Mouse (Mus musculus) MEL (cell line): ENCODE data around the gene Myo1h. TPM values are rescaled to one million over a fixed set of nuclear protein-coding genes. Genes with fewer than 3 reads are reported as not detected.

ENCODE experiments used
- DNase-seq: peaks from one replicate; pipeline ENCODE4 v3.0.0; 2011; ENCODE audit warnings: low read depth, low spot score
- H3K27ac ChIP-seq: 2 replicates; pipeline ENCODE4 v1.5.1; 2012; ENCODE audit warnings: low read depth, mild to moderate bottlenecking, control low read depth, low read length, moderate library complexity; ENCODE audit not compliant: control insufficient read depth
- H3K27me3 ChIP-seq, 2 experiments: fragments of 150-350 bp in 1 of 2; sonication (generic) in 1 of 2; 2 replicates each; pipeline ENCODE4 v1.6.1; 2012; ENCODE audit warnings: low read length in 2 of 2, mild to moderate bottlenecking in 2 of 2, improper control_type of control experiment in 1 of 2, moderate library complexity in 1 of 2; ENCODE audit not compliant: insufficient read depth in 2 of 2, control insufficient read depth in 1 of 2
- H3K36me3 ChIP-seq, 2 experiments: 2 replicates each; pipeline ENCODE4 v1.6.1; 2012 to 2014; ENCODE audit warnings: low read length in 2 of 2, improper control_type of control experiment in 1 of 2, inconsistent platforms in 1 of 2, mild to moderate bottlenecking in 1 of 2; ENCODE audit not compliant: insufficient read depth in 2 of 2, control insufficient read depth in 1 of 2
- H3K4me1 ChIP-seq, 2 experiments: fragments of 150-350 bp in 1 of 2; sonication (generic) in 1 of 2; 2 replicates each; pipeline ENCODE4 v1.6.1; 2012; ENCODE audit warnings: low read length in 2 of 2, improper control_type of control experiment in 1 of 2, mild to moderate bottlenecking in 1 of 2; ENCODE audit not compliant: insufficient read depth in 2 of 2, control insufficient read depth in 1 of 2
- H3K4me3 ChIP-seq, 2 experiments: fragments of 150-350 bp in 1 of 2; sonication (generic) in 1 of 2; 2 replicates each; pipeline ENCODE4 v1.5.1; 2012; ENCODE audit warnings: low read depth in 2 of 2, low read length in 2 of 2, mild to moderate bottlenecking in 2 of 2, moderate library complexity in 2 of 2, control low read depth in 1 of 2, improper control_type of control experiment in 1 of 2; ENCODE audit not compliant: control insufficient read depth in 1 of 2, insufficient read depth in 1 of 2
- H3K79me2 ChIP-seq: 2 replicates; pipeline ENCODE4 v1.6.1; 2012; ENCODE audit warnings: mild to moderate bottlenecking, low read length, moderate library complexity; ENCODE audit not compliant: control insufficient read depth, poor library complexity, insufficient read depth
- H3K9ac ChIP-seq: 2 replicates; pipeline ENCODE4 v1.6.1; 2012; ENCODE audit warnings: low read depth, mild to moderate bottlenecking, control low read depth, low read length, moderate library complexity; ENCODE audit not compliant: control insufficient read depth, poor library complexity, severe bottlenecking
- H3K9me3 ChIP-seq: fragments of 150-350 bp; sonication (generic); replicated peaks from 2 replicates; pipeline ENCODE4 v1.6.1; 2012; ENCODE audit warnings: mild to moderate bottlenecking, low read length, improper control_type of control experiment, moderate library complexity; ENCODE audit not compliant: insufficient read depth
- CTCF ChIP-seq, 3 experiments: IDR thresholded peaks in 2 of 3; conservative IDR thresholded peaks in 1 of 3; 2 replicates each; pipeline ENCODE4 v1.5.1; 2011 to 2012; ENCODE audit warnings: low read length in 3 of 3, low read depth in 2 of 3, mild to moderate bottlenecking in 2 of 3, improper control_type of control experiment in 1 of 3, inconsistent platforms in 1 of 3, mixed read lengths in 1 of 3, moderate library complexity in 1 of 3; ENCODE audit not compliant: control insufficient read depth in 1 of 3, insufficient read depth in 1 of 3, poor library complexity in 1 of 3, severe bottlenecking in 1 of 3
- ETS1 ChIP-seq: IDR thresholded peaks from 2 replicates; pipeline ENCODE4 v1.6.1; 2012; ENCODE audit warnings: low read depth, mild to moderate bottlenecking, inconsistent platforms, low read length, improper control_type of control experiment, moderate library complexity
- GABPA ChIP-seq: IDR thresholded peaks from 2 replicates; pipeline ENCODE4 v1.6.1; 2012; ENCODE audit warnings: low read depth, mild to moderate bottlenecking, inconsistent platforms, low read length, improper control_type of control experiment, moderate library complexity
- KAT2A ChIP-seq: conservative IDR thresholded peaks from 2 replicates; pipeline ENCODE4 v1.6.1; 2012; ENCODE audit warnings: low read depth, low read length, improper control_type of control experiment, inconsistent platforms
- MEF2A ChIP-seq: IDR thresholded peaks from 2 replicates; pipeline ENCODE4 v1.6.1; 2014; ENCODE audit warnings: low read depth, mild to moderate bottlenecking, inconsistent platforms, low read length, improper control_type of control experiment; ENCODE audit not compliant: poor library complexity, insufficient replicate concordance, severe bottlenecking; ENCODE audit errors: extremely low read depth
- MXI1 ChIP-seq: IDR thresholded peaks from 2 replicates; pipeline ENCODE4 v1.6.1; 2011; ENCODE audit warnings: mild to moderate bottlenecking, low read depth, low read length, improper control_type of control experiment
- MYB ChIP-seq: IDR thresholded peaks from 2 replicates; pipeline ENCODE4 v1.6.1; 2011; ENCODE audit warnings: mild to moderate bottlenecking, low read depth, low read length, improper control_type of control experiment
- NELFE ChIP-seq: IDR thresholded peaks from 2 replicates; pipeline ENCODE4 v1.6.1; 2011; ENCODE audit warnings: low read depth, low read length, improper control_type of control experiment
- POLR2A ChIP-seq, 2 experiments: IDR thresholded peaks; 2 replicates each; pipeline ENCODE4 v1.6.1; 2011 to 2012; ENCODE audit warnings: low read length in 2 of 2, mild to moderate bottlenecking in 2 of 2, control low read depth in 1 of 2, improper control_type of control experiment in 1 of 2, low read depth in 1 of 2, moderate library complexity in 1 of 2; ENCODE audit not compliant: control insufficient read depth in 1 of 2, insufficient read depth in 1 of 2, poor library complexity in 1 of 2
- POLR2AphosphoS2 ChIP-seq: IDR thresholded peaks from 2 replicates; pipeline ENCODE4 v1.6.1; 2011; ENCODE audit warnings: low read length, improper control_type of control experiment
- RAD21 ChIP-seq: IDR thresholded peaks from 2 replicates; pipeline ENCODE4 v1.6.1; 2011; ENCODE audit warnings: mild to moderate bottlenecking, low read depth, low read length, improper control_type of control experiment
- SMC3 ChIP-seq: IDR thresholded peaks from 2 replicates; pipeline ENCODE4 v1.6.1; 2011; ENCODE audit warnings: low read depth, low read length, improper control_type of control experiment
- TAL1 ChIP-seq: IDR thresholded peaks from 2 replicates; pipeline ENCODE4 v1.6.1; 2012; ENCODE audit warnings: mild to moderate bottlenecking, inconsistent platforms, low read length, moderate library complexity, mixed read lengths
- TBP ChIP-seq: IDR thresholded peaks from 2 replicates; pipeline ENCODE4 v1.8.0; 2011; ENCODE audit warnings: low read depth, low read length, improper control_type of control experiment
- UBTF ChIP-seq: IDR thresholded peaks from 2 replicates; pipeline ENCODE4 v1.6.1; 2012; ENCODE audit warnings: low read depth, mild to moderate bottlenecking, inconsistent platforms, low read length, improper control_type of control experiment, moderate library complexity, borderline replicate concordance; ENCODE audit not compliant: insufficient read depth
- USF2 ChIP-seq, 2 experiments: IDR thresholded peaks; 2 replicates each; pipeline ENCODE4 v1.6.1; 2011 to 2012; ENCODE audit warnings: improper control_type of control experiment in 2 of 2, low read length in 2 of 2, borderline replicate concordance in 1 of 2, inconsistent platforms in 1 of 2, low read depth in 1 of 2, mild to moderate bottlenecking in 1 of 2; ENCODE audit not compliant: insufficient read depth in 1 of 2
- ZC3H11A ChIP-seq: IDR thresholded peaks from 2 replicates; pipeline ENCODE4 v1.6.1; 2012; ENCODE audit warnings: low read depth, mild to moderate bottlenecking, inconsistent platforms, low read length, improper control_type of control experiment
- ZKSCAN1 ChIP-seq: IDR thresholded peaks from 2 replicates; pipeline ENCODE4 v1.6.1; 2012; ENCODE audit warnings: low read depth, mild to moderate bottlenecking, inconsistent platforms, low read length, improper control_type of control experiment, moderate library complexity
- polyA plus RNA-seq, 2 experiments: library from polyadenylated mRNA; stranded (reverse) in 1 of 2; unstranded in 1 of 2; fragments of >175 nt in 1 of 2; fragments of >200 nt in 1 of 2; gene quantifications; 2 replicates each; pipeline versions ENCODE4 v1.2.1 to v1.2.4; 2012; ENCODE audit warnings: low replicate concordance in 2 of 2, low read depth in 1 of 2; ENCODE audit not compliant: insufficient read length in 2 of 2, insufficient read depth in 1 of 2, missing spikeins in 1 of 2
- total RNA-seq: library from RNA; depleted of rRNA; stranded (reverse); fragments of 300-350 nt; gene quantifications from 2 replicates; pipeline ENCODE4 v1.2.3, GENCODE M21; 2012

Myo1h gene
- total and polyA plus RNA-seq, 3 experiments = 0.33 to 4.6 TPM; not detected in 1

GRCm38 (mm10) chr5:114358833-114359232, 69.9 kb downstream of the Myo1h start:
- no peak for DNase-seq
- H3K4me1 ChIP-seq = no peaks in the 10 kb centered on the region
- H3K27me3 ChIP-seq = no peaks in the 10 kb centered on the region
- H3K9ac ChIP-seq = no peak overlapping the region
- no peaks in the 10 kb centered on the region for H3K9me3 ChIP-seq
- no peak overlapping the region for H3K4me3 ChIP-seq
- no peak overlapping the region for H3K27ac ChIP-seq
- H3K79me2 ChIP-seq = no peaks in the 10 kb centered on the region
- H3K36me3 ChIP-seq = no peaks in the 10 kb centered on the region
- TF ChIP-seq ZKSCAN1 (no peak), MEF2A (no peak), POLR2A (IDR thresholded peaks at IDR 0.05; ENCODE audit: control insufficient read depth in 1 of 2, insufficient read depth in 1 of 2, low read depth in 1 of 2, low read length in 2 of 2, poor library complexity in 1 of 2) (no peak), TAL1 (no peak), RAD21 (no peak), MXI1 (no peak), POLR2AphosphoS2 (no peak), MYB (no peak), NELFE (no peak), GABPA (no peak), UBTF (no peak)

- TF ChIP-seq TAL1 = no peak
- no peak for TF ChIP-seq SMC3
- TF ChIP-seq TBP = no peak
- no peak for TF ChIP-seq ZC3H11A
- TF ChIP-seq KAT2A = no peak
- TF ChIP-seq CTCF (IDR thresholded peaks at IDR 0.05 in 2 of 3, conservative IDR thresholded peaks at IDR 0.05 in 1 of 3; ENCODE audit: control insufficient read depth in 1 of 3, insufficient read depth in 1 of 3, low read depth in 2 of 3, low read length in 3 of 3, poor library complexity in 1 of 3, severe bottlenecking in 1 of 3) = no peak
- TF ChIP-seq ETS1 = no peak
- no peak for TF ChIP-seq USF2 (IDR thresholded peaks at IDR 0.05; ENCODE audit: borderline replicate concordance in 1 of 2, insufficient read depth in 1 of 2, low read depth in 1 of 2, low read length in 2 of 2)
- Histone ChIP-seq H3K27me3 (no peaks in the 10 kb centered on the region), H3K4me1 (peaks cover 1 to 2% of the 10 kb centered on the region in 2 experiments; a peak in 3 of 4 replicates), H3K36me3 (no peaks in the 10 kb centered on the region; a peak in 1 of 4 replicates), H3K27ac (no peak overlapping the region), H3K9me3 (no peaks in the 10 kb centered on the region), H3K4me3 (no peak overlapping the region), H3K9ac (no peak overlapping the region), H3K79me2 (no peaks in the 10 kb centered on the region)
- DNase-seq = no peak
Measured at GRCm38 (mm10) chr5:114359586-114359985, 70.6 kb downstream of the Myo1h start.
